Mouse (Mus musculus) small intestine, adult 2 months (tissue): Measurements from ENCODE around the gene Tshb.

Source experiments
- CTCF ChIP-seq: fragments of 200-500 bp; IDR thresholded peaks from 2 replicates; pipeline ENCODE4 v1.5.1; 2012; ENCODE audit warnings: low read depth, mild to moderate bottlenecking, control low read depth, inconsistent platforms, low read length, moderate library complexity, mixed read lengths; ENCODE audit not compliant: insufficient replicate concordance, insufficient read length; ENCODE audit errors: extremely low read depth
- POLR2A ChIP-seq: fragments of 200-500 bp; IDR thresholded peaks from 2 replicates; pipeline ENCODE4 v1.6.1; 2012; ENCODE audit warnings: low read depth, mild to moderate bottlenecking, control low read depth, inconsistent platforms, low read length, moderate library complexity

DNA sequence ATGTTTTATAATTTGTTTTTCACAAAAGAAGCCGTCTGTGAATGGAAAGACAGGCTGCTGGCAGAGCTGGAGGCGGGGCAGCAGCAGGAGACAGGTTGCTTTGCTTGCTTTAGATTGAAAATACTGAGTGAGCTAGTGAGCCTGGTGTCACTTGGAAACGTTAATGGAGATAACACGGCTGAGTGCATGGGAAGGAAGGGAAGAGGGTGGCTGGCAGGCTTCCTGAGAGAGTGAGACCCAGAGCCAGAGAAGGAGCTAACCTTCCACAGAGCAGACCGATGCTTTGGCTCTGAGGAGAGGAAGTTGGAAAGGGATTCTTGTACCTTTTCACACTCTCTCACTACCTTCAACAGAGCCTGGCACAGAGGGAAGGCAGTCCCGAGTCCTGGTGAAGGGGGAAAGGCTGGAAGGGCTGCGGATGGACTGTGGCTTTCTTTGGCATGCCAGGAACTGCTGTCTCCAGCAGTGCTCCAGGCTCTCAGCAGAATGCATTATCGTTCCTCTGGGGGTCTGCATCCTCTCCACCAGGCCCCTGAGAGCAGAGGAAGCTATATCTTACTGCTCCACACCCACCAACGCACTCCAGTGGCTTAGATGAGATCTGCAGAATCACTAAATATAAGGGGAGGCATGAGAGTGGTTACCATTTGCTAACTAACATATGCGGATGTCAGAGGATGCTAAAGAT is 18.7 kb downstream of the Tshb start:
- TF ChIP-seq CTCF: no peak
- no peak for TF ChIP-seq POLR2A
